Mouse (Mus musculus) limb, embryonic 15.5 days (tissue): ENCODE measurements at regions not wholly inside any gene's neighbourhood (a gene's known extent, or its start where the extent isn't known, plus 50 kb on each side); places are given as distances from the start of the nearest gene placed in this dataset.

Experiments
- ATAC-seq: fragments of 200-750 bp; cut with Nextera tagmentation; 2 replicates; pipeline ENCODE4 v1.8.0; 2017; ENCODE audit warnings: low read depth, moderate TSS enrichment; ENCODE audit not compliant: insufficient number of reproducible peaks, low FRiP score, low TSS enrichment
- H3K27ac ChIP-seq: fragments of 300-500 bp; sonication (generic); 2 replicates; pipeline ENCODE4 v1.5.1; 2015; ENCODE audit warnings: moderate library complexity, mild to moderate bottlenecking, inconsistent platforms
- H3K27me3 ChIP-seq: fragments of 300-500 bp; sonication (generic); 2 replicates; pipeline ENCODE4 v1.6.1; 2015; ENCODE audit warnings: inconsistent platforms
- H3K36me3 ChIP-seq: fragments of 300-500 bp; sonication (generic); 2 replicates; pipeline ENCODE4 v1.6.1; 2015; ENCODE audit warnings: inconsistent platforms
- H3K4me1 ChIP-seq: fragments of 300-500 bp; sonication (generic); 2 replicates; pipeline ENCODE4 v1.6.1; 2015; ENCODE audit warnings: inconsistent platforms
- H3K4me2 ChIP-seq: fragments of 300-500 bp; sonication (generic); 2 replicates; pipeline ENCODE4 v1.6.1; 2015; ENCODE audit warnings: mild to moderate bottlenecking, inconsistent platforms
- H3K4me3 ChIP-seq: fragments of 300-500 bp; sonication (generic); 2 replicates; pipeline ENCODE4 v1.5.1; 2015; ENCODE audit warnings: mild to moderate bottlenecking, inconsistent platforms
- H3K9ac ChIP-seq: fragments of 300-500 bp; sonication (generic); 2 replicates; pipeline ENCODE4 v1.6.1; 2015; ENCODE audit warnings: inconsistent platforms
- H3K9me3 ChIP-seq: fragments of 300-500 bp; sonication (generic); 2 replicates; pipeline ENCODE4 v1.6.1; 2016; ENCODE audit warnings: inconsistent platforms
- WGBS: fragments of 180-500 bp; shearing (Covaris S2); methylation state at CpG from one replicate; pipeline ENCODE4 v1.1.7; 2015; 5-methylcytosine and 5-hydroxymethylcytosine counted together

- H3K27ac ChIP-seq = no peak overlapping the region
- H3K4me3 ChIP-seq = no peak overlapping the region
- H3K4me2 ChIP-seq = no peak overlapping the region
- no peak overlapping the region for H3K9ac ChIP-seq
- no peaks in the 10 kb centered on the region for H3K27me3 ChIP-seq
- no peaks in the 10 kb centered on the region; the same call in 1 of the 2 replicates for H3K4me1 ChIP-seq
- no peak for ATAC-seq
- H3K36me3 ChIP-seq = no peaks in the 10 kb centered on the region
- 83% methylated on average over 4 of the region's 4 CpGs for WGBS
- H3K9me3 ChIP-seq = no peaks in the 10 kb centered on the region
Observed at GRCm38 (mm10) chr6:135473146-135473545, 110.8 kb downstream of the Emp1 start.

DNA sequence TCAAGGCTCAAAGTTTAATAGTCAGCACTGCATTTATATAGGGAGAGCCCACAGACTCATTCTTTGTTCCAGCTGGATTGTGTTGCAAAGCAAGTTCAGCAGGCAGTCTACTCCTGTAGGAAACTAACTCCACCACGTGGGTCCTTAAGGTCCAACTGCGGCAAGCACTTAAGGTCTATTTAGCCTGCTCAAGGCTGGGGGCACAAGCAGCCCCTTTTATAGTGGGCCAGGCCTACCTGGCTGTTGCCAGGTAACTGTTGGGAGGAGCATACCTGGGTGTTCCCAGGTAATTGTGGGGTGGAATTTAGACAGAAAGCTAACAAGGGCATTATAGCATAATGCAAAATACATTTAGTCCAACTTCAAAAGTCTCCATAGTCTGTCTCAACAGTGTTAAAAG lies 126.5 kb downstream of the Emp1 start:
- ATAC-seq = no peak
- Histone ChIP-seq H3K4me1 (peaks cover 3% of the 10 kb centered on the region; the same call in 1 of the 2 replicates), H3K27ac (no peak overlapping the region), H3K4me3 (no peak overlapping the region), H3K9ac (no peak overlapping the region), H3K36me3 (no peaks in the 10 kb centered on the region), H3K27me3 (no peaks in the 10 kb centered on the region), H3K4me2 (no peak overlapping the region), H3K9me3 (no peaks in the 10 kb centered on the region)
- WGBS = 36% methylated on average over 2 of the region's 2 CpGs

GRCm38 (mm10) chr6:135493983-135494382 lies 131.6 kb downstream of the Emp1 start:
- no peak overlapping the region for H3K4me2 ChIP-seq
- no peak overlapping the region for H3K27ac ChIP-seq
- no peaks in the 10 kb centered on the region; the same call in 1 of the 2 replicates for H3K27me3 ChIP-seq
- no peaks in the 10 kb centered on the region for H3K4me1 ChIP-seq
- no peaks in the 10 kb centered on the region for H3K36me3 ChIP-seq
- H3K9me3 ChIP-seq = no peaks in the 10 kb centered on the region
- no peak overlapping the region for H3K9ac ChIP-seq
- WGBS = 65% methylated on average over 1 of the region's 1 CpGs
- no peak for ATAC-seq
- no peak overlapping the region for H3K4me3 ChIP-seq

DNA sequence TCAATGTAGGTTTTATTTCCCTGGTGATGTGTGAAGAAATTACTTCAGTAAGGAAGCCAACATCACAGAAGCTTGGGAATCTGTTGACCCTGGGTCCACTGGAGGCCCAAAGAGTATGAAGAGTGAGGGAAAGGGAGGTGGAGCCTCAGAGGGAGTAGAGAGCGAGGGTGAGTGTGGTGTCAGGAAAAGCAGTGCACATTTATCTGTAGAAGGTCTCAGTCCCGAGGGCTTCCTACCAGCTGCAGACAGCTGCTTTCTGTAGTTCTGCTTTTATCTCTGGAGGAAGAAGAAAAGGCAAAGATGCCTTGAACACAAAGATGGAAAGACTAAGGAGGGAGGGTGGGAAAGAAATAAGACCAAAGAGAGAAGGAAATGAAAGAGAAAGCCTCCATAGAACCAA lies 133.5 kb downstream of the Emp1 start:
- no peak for ATAC-seq
- no peaks in the 10 kb centered on the region for H3K9me3 ChIP-seq
- no peak overlapping the region for H3K9ac ChIP-seq
- no peaks in the 10 kb centered on the region for H3K4me1 ChIP-seq
- no peaks in the 10 kb centered on the region for H3K36me3 ChIP-seq
- no peak overlapping the region for H3K4me2 ChIP-seq
- H3K27me3 ChIP-seq = no peaks in the 10 kb centered on the region; the same call in 1 of the 2 replicates
- 61% methylated on average over 2 of the region's 2 CpGs for WGBS
- no peak overlapping the region for H3K4me3 ChIP-seq
- no peak overlapping the region for H3K27ac ChIP-seq

DNA sequence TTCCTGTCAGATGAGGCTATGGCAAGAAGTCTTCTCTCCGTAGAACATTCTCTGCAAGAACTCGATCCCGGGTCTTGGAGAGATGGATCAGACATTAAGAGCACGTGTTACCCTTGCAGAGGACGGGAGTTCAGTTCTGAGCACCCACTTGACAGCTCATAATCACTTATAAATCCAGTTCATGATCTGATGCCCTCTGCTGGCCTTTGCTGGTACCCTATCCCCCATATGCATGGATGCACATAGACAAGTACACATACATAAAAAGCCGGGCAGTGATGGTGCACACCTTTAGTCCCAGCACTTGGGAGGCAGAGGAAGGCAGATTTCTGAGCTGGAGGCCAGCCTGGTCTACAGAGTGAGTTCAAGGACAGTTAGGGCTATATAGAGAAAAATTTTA lies 136.2 kb downstream of the Emp1 start:
- Histone ChIP-seq H3K27me3 (no peaks in the 10 kb centered on the region; the same call in 1 of the 2 replicates), H3K4me3 (no peak overlapping the region), H3K9ac (no peak overlapping the region), H3K4me1 (no peaks in the 10 kb centered on the region), H3K27ac (no peak overlapping the region), H3K9me3 (no peaks in the 10 kb centered on the region), H3K4me2 (no peak overlapping the region), H3K36me3 (no peaks in the 10 kb centered on the region)
- WGBS = 92% methylated on average over 6 of the region's 6 CpGs
- no peak for ATAC-seq

GRCm38 (mm10) chr6:135500381-135500780 lies 138.0 kb downstream of the Emp1 start:
- H3K27me3 ChIP-seq = no peaks in the 10 kb centered on the region; the same call in 1 of the 2 replicates
- H3K9me3 ChIP-seq = no peaks in the 10 kb centered on the region
- H3K36me3 ChIP-seq = no peaks in the 10 kb centered on the region
- H3K4me3 ChIP-seq = no peak overlapping the region
- no peak overlapping the region for H3K9ac ChIP-seq
- WGBS = 54% methylated on average over 3 of the region's 3 CpGs
- ATAC-seq = no peak
- no peaks in the 10 kb centered on the region for H3K4me1 ChIP-seq
- H3K27ac ChIP-seq = no peak overlapping the region
- no peak overlapping the region for H3K4me2 ChIP-seq

DNA sequence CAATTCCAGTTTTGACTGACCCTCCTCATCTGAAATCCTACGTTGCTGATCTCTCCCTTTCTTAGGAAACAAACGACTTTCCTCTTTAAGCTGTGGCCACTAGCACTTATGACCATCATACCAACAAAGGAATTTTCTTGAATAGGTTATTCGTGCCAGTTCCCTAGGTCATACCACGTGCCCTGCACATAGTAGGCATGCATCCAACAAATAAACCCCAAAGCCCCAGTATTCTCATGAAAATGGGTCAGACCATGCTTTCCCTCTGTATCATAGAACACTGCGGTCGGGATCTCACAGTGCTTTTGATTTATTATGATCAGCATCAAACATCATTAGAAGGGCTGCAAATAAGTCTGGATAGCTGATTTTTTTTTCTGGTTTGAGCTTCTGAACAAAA lies 139.4 kb downstream of the Emp1 start:
- WGBS = 78% methylated on average over 6 of the region's 6 CpGs
- Histone ChIP-seq H3K4me2 (no peak overlapping the region), H3K36me3 (no peaks in the 10 kb centered on the region), H3K9me3 (no peaks in the 10 kb centered on the region), H3K9ac (no peak overlapping the region), H3K4me1 (no peaks in the 10 kb centered on the region), H3K27ac (no peak overlapping the region), H3K4me3 (no peak overlapping the region), H3K27me3 (no peaks in the 10 kb centered on the region; the same call in 1 of the 2 replicates)
- no peak for ATAC-seq

- Histone ChIP-seq H3K9me3 (no peaks in the 10 kb centered on the region), H3K36me3 (no peaks in the 10 kb centered on the region), H3K4me1 (no peaks in the 10 kb centered on the region), H3K27me3 (no peaks in the 10 kb centered on the region; the same call in 1 of the 2 replicates), H3K4me3 (no peak overlapping the region), H3K9ac (no peak overlapping the region), H3K27ac (no peak overlapping the region), H3K4me2 (no peak overlapping the region)
- 49% methylated on average over 8 of the region's 8 CpGs for WGBS
- ATAC-seq = no peak
Observed at GRCm38 (mm10) chr6:135502405-135502804, 140.1 kb downstream of the Emp1 start.

- no peak for ATAC-seq
Observed at GRCm38 (mm10) chr6:135518710-135519437, 156.5 kb downstream of the Emp1 start.

GRCm38 (mm10) chr6:135519438-135519803 lies 157.1 kb downstream of the Emp1 start:
- Histone ChIP-seq H3K4me1 (no peaks in the 10 kb centered on the region), H3K9ac (no peak overlapping the region), H3K9me3 (no peaks in the 10 kb centered on the region), H3K27me3 (peaks cover 14% of the 10 kb centered on the region; the same call in 1 of the 2 replicates), H3K36me3 (no peaks in the 10 kb centered on the region), H3K4me2 (no peak overlapping the region), H3K4me3 (no peak overlapping the region), H3K27ac (no peak overlapping the region)
- WGBS = 41% methylated on average over 2 of the region's 2 CpGs
- no peak for ATAC-seq

More at GRCm38 (mm10) chr6:135518710-135519437, 156.5 kb downstream of the Emp1 start:
- Histone ChIP-seq H3K27me3 (peaks cover 11% of the 10 kb centered on the region; the same call in 1 of the 2 replicates), H3K4me3 (no peak overlapping the region), H3K4me2 (no peak overlapping the region), H3K9ac (no peak overlapping the region), H3K9me3 (no peaks in the 10 kb centered on the region), H3K36me3 (no peaks in the 10 kb centered on the region), H3K27ac (no peak overlapping the region), H3K4me1 (no peaks in the 10 kb centered on the region)
- 61% methylated on average over 4 of the region's 4 CpGs for WGBS

DNA sequence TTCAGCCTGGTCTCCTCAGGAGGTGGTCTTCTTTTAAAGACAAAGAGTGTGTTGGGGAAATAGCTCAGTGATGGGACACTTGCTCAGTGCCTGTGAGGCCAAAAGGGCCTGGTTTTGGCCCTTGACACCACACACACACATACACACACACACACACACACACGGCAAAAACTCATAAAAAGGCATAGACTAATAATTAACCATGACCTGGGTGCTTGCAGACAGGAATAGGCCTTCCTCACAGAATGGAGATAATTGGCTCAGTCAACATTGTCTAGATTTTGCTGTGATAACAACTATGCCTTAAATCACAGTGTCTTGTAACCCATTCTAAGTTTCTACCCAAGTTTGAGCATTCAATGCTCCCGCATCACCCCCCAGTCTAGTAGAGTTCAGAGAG lies 158.5 kb downstream of the Emp1 start:
- WGBS = 58% methylated on average over 2 of the region's 2 CpGs
- peaks cover 4% of the 10 kb centered on the region for H3K4me1 ChIP-seq
- ATAC-seq = no peak
- no peaks in the 10 kb centered on the region for H3K9me3 ChIP-seq
- no peaks in the 10 kb centered on the region for H3K36me3 ChIP-seq
- no peak overlapping the region for H3K4me2 ChIP-seq
- H3K27ac ChIP-seq = no peak overlapping the region
- peaks cover 18% of the 10 kb centered on the region; the same call in 1 of the 2 replicates for H3K27me3 ChIP-seq
- H3K4me3 ChIP-seq = no peak overlapping the region
- H3K9ac ChIP-seq = no peak overlapping the region

GRCm38 (mm10) chr6:135524886-135525285 lies 162.5 kb downstream of the Emp1 start:
- no peak overlapping the region for H3K4me3 ChIP-seq
- no peak overlapping the region for H3K27ac ChIP-seq
- 56% methylated on average over 5 of the region's 5 CpGs for WGBS
- no peak overlapping the region for H3K4me2 ChIP-seq
- peaks cover 29% of the 10 kb centered on the region; the same call in 1 of the 2 replicates for H3K27me3 ChIP-seq
- peaks cover 13% of the 10 kb centered on the region for H3K4me1 ChIP-seq
- H3K36me3 ChIP-seq = no peaks in the 10 kb centered on the region
- ATAC-seq = no peak
- no peaks in the 10 kb centered on the region for H3K9me3 ChIP-seq
- H3K9ac ChIP-seq = no peak overlapping the region
